Mouse (Mus musculus) MEL (cell line): ENCODE measurements around the gene Gnaq. TPM values are rescaled to one million over a fixed set of nuclear protein-coding genes. Genes with fewer than 3 reads are reported as not detected.

ENCODE experiments used
- DNase-seq: peaks from one replicate; pipeline ENCODE4 v3.0.0; 2011; ENCODE audit warnings: low read depth, low spot score
- H3K27ac ChIP-seq: 2 replicates; pipeline ENCODE4 v1.5.1; 2012; ENCODE audit warnings: low read depth, mild to moderate bottlenecking, control low read depth, low read length, moderate library complexity; ENCODE audit not compliant: control insufficient read depth
- H3K27me3 ChIP-seq, 2 experiments: fragments of 150-350 bp in 1 of 2; sonication (generic) in 1 of 2; 2 replicates each; pipeline ENCODE4 v1.6.1; 2012; ENCODE audit warnings: low read length in 2 of 2, mild to moderate bottlenecking in 2 of 2, improper control_type of control experiment in 1 of 2, moderate library complexity in 1 of 2; ENCODE audit not compliant: insufficient read depth in 2 of 2, control insufficient read depth in 1 of 2
- H3K36me3 ChIP-seq, 2 experiments: 2 replicates each; pipeline ENCODE4 v1.6.1; 2012 to 2014; ENCODE audit warnings: low read length in 2 of 2, improper control_type of control experiment in 1 of 2, inconsistent platforms in 1 of 2, mild to moderate bottlenecking in 1 of 2; ENCODE audit not compliant: insufficient read depth in 2 of 2, control insufficient read depth in 1 of 2
- H3K4me1 ChIP-seq, 2 experiments: fragments of 150-350 bp in 1 of 2; sonication (generic) in 1 of 2; 2 replicates each; pipeline ENCODE4 v1.6.1; 2012; ENCODE audit warnings: low read length in 2 of 2, improper control_type of control experiment in 1 of 2, mild to moderate bottlenecking in 1 of 2; ENCODE audit not compliant: insufficient read depth in 2 of 2, control insufficient read depth in 1 of 2
- H3K4me3 ChIP-seq, 2 experiments: fragments of 150-350 bp in 1 of 2; sonication (generic) in 1 of 2; 2 replicates each; pipeline ENCODE4 v1.5.1; 2012; ENCODE audit warnings: low read depth in 2 of 2, low read length in 2 of 2, mild to moderate bottlenecking in 2 of 2, moderate library complexity in 2 of 2, control low read depth in 1 of 2, improper control_type of control experiment in 1 of 2; ENCODE audit not compliant: control insufficient read depth in 1 of 2, insufficient read depth in 1 of 2
- H3K79me2 ChIP-seq: 2 replicates; pipeline ENCODE4 v1.6.1; 2012; ENCODE audit warnings: mild to moderate bottlenecking, low read length, moderate library complexity; ENCODE audit not compliant: control insufficient read depth, poor library complexity, insufficient read depth
- H3K9ac ChIP-seq: 2 replicates; pipeline ENCODE4 v1.6.1; 2012; ENCODE audit warnings: low read depth, mild to moderate bottlenecking, control low read depth, low read length, moderate library complexity; ENCODE audit not compliant: control insufficient read depth, poor library complexity, severe bottlenecking
- H3K9me3 ChIP-seq: fragments of 150-350 bp; sonication (generic); replicated peaks from 2 replicates; pipeline ENCODE4 v1.6.1; 2012; ENCODE audit warnings: mild to moderate bottlenecking, low read length, improper control_type of control experiment, moderate library complexity; ENCODE audit not compliant: insufficient read depth
- CHD2 ChIP-seq: IDR thresholded peaks from 2 replicates; pipeline ENCODE4 v1.6.1; 2011; ENCODE audit warnings: low read length, improper control_type of control experiment
- CTCF ChIP-seq, 3 experiments: IDR thresholded peaks in 2 of 3; conservative IDR thresholded peaks in 1 of 3; 2 replicates each; pipeline ENCODE4 v1.5.1; 2011 to 2012; ENCODE audit warnings: low read length in 3 of 3, low read depth in 2 of 3, mild to moderate bottlenecking in 2 of 3, improper control_type of control experiment in 1 of 3, inconsistent platforms in 1 of 3, mixed read lengths in 1 of 3, moderate library complexity in 1 of 3; ENCODE audit not compliant: control insufficient read depth in 1 of 3, insufficient read depth in 1 of 3, poor library complexity in 1 of 3, severe bottlenecking in 1 of 3
- E2F4 ChIP-seq: IDR thresholded peaks from 2 replicates; pipeline ENCODE4 v1.6.1; 2011; ENCODE audit warnings: low read depth, low read length, improper control_type of control experiment, borderline replicate concordance
- EP300 ChIP-seq, 2 experiments: IDR thresholded peaks; 2 replicates each; pipeline ENCODE4 v1.6.1; 2011; ENCODE audit warnings: improper control_type of control experiment in 2 of 2, low read length in 2 of 2, low read depth in 1 of 2, mild to moderate bottlenecking in 1 of 2
- ETS1 ChIP-seq: IDR thresholded peaks from 2 replicates; pipeline ENCODE4 v1.6.1; 2012; ENCODE audit warnings: low read depth, mild to moderate bottlenecking, inconsistent platforms, low read length, improper control_type of control experiment, moderate library complexity
- GABPA ChIP-seq: IDR thresholded peaks from 2 replicates; pipeline ENCODE4 v1.6.1; 2012; ENCODE audit warnings: low read depth, mild to moderate bottlenecking, inconsistent platforms, low read length, improper control_type of control experiment, moderate library complexity
- GATA1 ChIP-seq: IDR thresholded peaks from 2 replicates; pipeline ENCODE4 v1.6.1; 2011; ENCODE audit warnings: low read depth, low read length, improper control_type of control experiment
- HCFC1 ChIP-seq: IDR thresholded peaks from 2 replicates; pipeline ENCODE4 v1.6.1; 2012; ENCODE audit warnings: low read depth, mild to moderate bottlenecking, inconsistent platforms, low read length, improper control_type of control experiment, moderate library complexity
- JUND ChIP-seq: IDR thresholded peaks from 2 replicates; pipeline ENCODE4 v1.6.1; 2011; ENCODE audit warnings: low read depth, mild to moderate bottlenecking, improper control_type of control experiment, low read length
- KAT2A ChIP-seq: conservative IDR thresholded peaks from 2 replicates; pipeline ENCODE4 v1.6.1; 2012; ENCODE audit warnings: low read depth, low read length, improper control_type of control experiment, inconsistent platforms
- MAFK ChIP-seq: IDR thresholded peaks from 2 replicates; pipeline ENCODE4 v1.6.1; 2011; ENCODE audit warnings: low read depth, mild to moderate bottlenecking, low read length, improper control_type of control experiment, borderline replicate concordance
- MAX ChIP-seq: IDR thresholded peaks from 2 replicates; pipeline ENCODE4 v1.6.1; 2011; ENCODE audit warnings: low read length, improper control_type of control experiment
- NRF1 ChIP-seq: IDR thresholded peaks from 2 replicates; pipeline ENCODE4 v1.6.1; 2014; ENCODE audit warnings: low read depth, mild to moderate bottlenecking, inconsistent platforms, low read length, improper control_type of control experiment, moderate library complexity; ENCODE audit not compliant: poor library complexity, insufficient read depth, severe bottlenecking
- SIN3A ChIP-seq: IDR thresholded peaks from 2 replicates; pipeline ENCODE4 v1.6.1; 2012; ENCODE audit warnings: low read length, improper control_type of control experiment, inconsistent platforms
- SMC3 ChIP-seq: IDR thresholded peaks from 2 replicates; pipeline ENCODE4 v1.6.1; 2011; ENCODE audit warnings: low read depth, low read length, improper control_type of control experiment
- TAL1 ChIP-seq: IDR thresholded peaks from 2 replicates; pipeline ENCODE4 v1.6.1; 2012; ENCODE audit warnings: mild to moderate bottlenecking, inconsistent platforms, low read length, moderate library complexity, mixed read lengths
- TCF12 ChIP-seq: IDR thresholded peaks from 2 replicates; pipeline ENCODE4 v1.6.1; 2014; ENCODE audit warnings: low read depth, mild to moderate bottlenecking, inconsistent platforms, low read length, improper control_type of control experiment, moderate library complexity
- USF1 ChIP-seq: IDR thresholded peaks from 2 replicates; pipeline ENCODE4 v1.6.1; 2014; ENCODE audit warnings: low read depth, mild to moderate bottlenecking, inconsistent platforms, low read length, improper control_type of control experiment, moderate library complexity
- polyA plus RNA-seq, 2 experiments: library from polyadenylated mRNA; stranded (reverse) in 1 of 2; unstranded in 1 of 2; fragments of >175 nt in 1 of 2; fragments of >200 nt in 1 of 2; gene quantifications; 2 replicates each; pipeline versions ENCODE4 v1.2.1 to v1.2.4; 2012; ENCODE audit warnings: low replicate concordance in 2 of 2, low read depth in 1 of 2; ENCODE audit not compliant: insufficient read length in 2 of 2, insufficient read depth in 1 of 2, missing spikeins in 1 of 2
- total RNA-seq: library from RNA; depleted of rRNA; stranded (reverse); fragments of 300-350 nt; gene quantifications from 2 replicates; pipeline ENCODE4 v1.2.3, GENCODE M21; 2012

Gnaq gene
- total and polyA plus RNA-seq, 3 experiments, result not detected

- no peaks in the 10 kb centered on the region for H3K9me3 ChIP-seq
- peaks cover 7 to 11% of the 10 kb centered on the region in 2 experiments for H3K27me3 ChIP-seq
- H3K27ac ChIP-seq, result no peak overlapping the region
- DNase-seq, result no peak
- H3K79me2 ChIP-seq, result no peaks in the 10 kb centered on the region
- TF ChIP-seq HCFC1 (no peak), TAL1 (no peak), GATA1 (no peak), E2F4 (no peak), CHD2 (no peak), SIN3A (no peak), SMC3 (no peak), MAFK (no peak), EP300 (IDR thresholded peaks at IDR 0.05; ENCODE audit: low read depth in 1 of 2, low read length in 2 of 2) (no peak), CTCF (IDR thresholded peaks at IDR 0.05 in 2 of 3, conservative IDR thresholded peaks at IDR 0.05 in 1 of 3; ENCODE audit: control insufficient read depth in 1 of 3, insufficient read depth in 1 of 3, low read depth in 2 of 3, low read length in 3 of 3, poor library complexity in 1 of 3, severe bottlenecking in 1 of 3) (no peak)
- TF ChIP-seq, all 39 proteins: peak for 0
- no peak overlapping the region for H3K4me3 ChIP-seq
- H3K36me3 ChIP-seq, result no peaks in the 10 kb centered on the region
- H3K9ac ChIP-seq, result no peak overlapping the region
- H3K4me1 ChIP-seq, result no peaks in the 10 kb centered on the region
Measured at GRCm38 (mm10) chr19:16318128-16318811, 185.6 kb downstream of the Gnaq start.

- peaks cover 10 to 13% of the 10 kb centered on the region in 2 experiments for H3K27me3 ChIP-seq
- H3K4me3 ChIP-seq, result no peak overlapping the region
- no peaks in the 10 kb centered on the region for H3K4me1 ChIP-seq
- H3K36me3 ChIP-seq, result no peaks in the 10 kb centered on the region
- no peaks in the 10 kb centered on the region for H3K79me2 ChIP-seq
- H3K9ac ChIP-seq, result no peak overlapping the region
- no peak for DNase-seq
- TF ChIP-seq ETS1 (no peak), MAX (no peak), USF1 (no peak), E2F4 (no peak), GABPA (no peak), MAFK (no peak), TCF12 (no peak), JUND (no peak), KAT2A (no peak), GATA1 (no peak), NRF1 (no peak), CHD2 (no peak)
- H3K27ac ChIP-seq, result no peak overlapping the region
- H3K9me3 ChIP-seq, result no peaks in the 10 kb centered on the region
Measured at GRCm38 (mm10) chr19:16319986-16320385, 187.4 kb downstream of the Gnaq start.
